Mouse (Mus musculus) limb, embryonic 11.5 days (tissue): Measurements from ENCODE around the gene Gltp. TPM values are rescaled to one million over a fixed set of nuclear protein-coding genes. Genes with fewer than 3 reads are reported as not detected.
A peak's percentile ranks its signal among the peaks of the same experiment; 100 is the strongest.

Experiments used
- ATAC-seq: fragments of 200-750 bp; cut with Nextera tagmentation; 2 replicates; pipeline ENCODE4 v1.8.0; 2017; ENCODE audit warnings: low read depth; ENCODE audit not compliant: insufficient number of reproducible peaks, low FRiP score, low TSS enrichment
- DNase-seq: peaks from one replicate; pipeline ENCODE4 v3.0.0-alpha.2; 2015; ENCODE audit warnings: low spot score
- H3K27ac ChIP-seq: fragments of 300-500 bp; sonication (generic); replicated peaks from 2 replicates; pipeline ENCODE4 v1.5.1; 2014; ENCODE audit warnings: low read depth, mild to moderate bottlenecking, low read length
- H3K27me3 ChIP-seq: fragments of 300-500 bp; sonication (generic); 2 replicates; pipeline ENCODE4 v1.6.1; 2014; ENCODE audit warnings: mild to moderate bottlenecking, low read length, mixed read lengths; ENCODE audit not compliant: control insufficient read depth, insufficient read depth
- H3K36me3 ChIP-seq: fragments of 300-500 bp; sonication (generic); 2 replicates; pipeline ENCODE4 v1.6.1; 2014; ENCODE audit warnings: mild to moderate bottlenecking, low read length, moderate library complexity, mixed read lengths; ENCODE audit not compliant: control insufficient read depth, insufficient read depth
- H3K4me1 ChIP-seq: fragments of 300-500 bp; sonication (generic); 2 replicates; pipeline ENCODE4 v1.6.1; 2014; ENCODE audit warnings: low read length, mixed read lengths; ENCODE audit not compliant: control insufficient read depth, insufficient read depth
- H3K4me2 ChIP-seq: fragments of 300-500 bp; sonication (generic); 2 replicates; pipeline ENCODE4 v1.6.1; 2014; ENCODE audit warnings: low read depth, mild to moderate bottlenecking, moderate library complexity; ENCODE audit not compliant: severe bottlenecking
- H3K4me3 ChIP-seq: fragments of 300-500 bp; sonication (generic); 2 replicates; pipeline ENCODE4 v1.5.1; 2014; ENCODE audit warnings: low read depth, low read length
- H3K9ac ChIP-seq: fragments of 300-500 bp; sonication (generic); 2 replicates; pipeline ENCODE4 v1.6.1; 2014; ENCODE audit warnings: mild to moderate bottlenecking, low read length
- H3K9me3 ChIP-seq: fragments of 300-500 bp; sonication (generic); 2 replicates; pipeline ENCODE4 v1.6.1; 2016; ENCODE audit warnings: low read length; ENCODE audit not compliant: control insufficient read depth
- WGBS: fragments of 180-500 bp; shearing (Covaris S2); extraction: QIAGEN DNeasy Blood & Tissue Kit; methylation state at CpG from one replicate; pipeline ENCODE4 v1.1.7; 2014; 5-methylcytosine and 5-hydroxymethylcytosine counted together
- polyA plus RNA-seq: library from polyadenylated mRNA; unstranded; fragments of >200 nt; fragmentation: Nextera tagmentation; extraction: Ambion mirVana; gene quantifications from 2 replicates; pipeline ENCODE4 v1.2.1, GENCODE M21; 2014

The Gltp gene
- polyA plus RNA-seq, 1 experiment from 2014 or later = 69.0 TPM

DNA sequence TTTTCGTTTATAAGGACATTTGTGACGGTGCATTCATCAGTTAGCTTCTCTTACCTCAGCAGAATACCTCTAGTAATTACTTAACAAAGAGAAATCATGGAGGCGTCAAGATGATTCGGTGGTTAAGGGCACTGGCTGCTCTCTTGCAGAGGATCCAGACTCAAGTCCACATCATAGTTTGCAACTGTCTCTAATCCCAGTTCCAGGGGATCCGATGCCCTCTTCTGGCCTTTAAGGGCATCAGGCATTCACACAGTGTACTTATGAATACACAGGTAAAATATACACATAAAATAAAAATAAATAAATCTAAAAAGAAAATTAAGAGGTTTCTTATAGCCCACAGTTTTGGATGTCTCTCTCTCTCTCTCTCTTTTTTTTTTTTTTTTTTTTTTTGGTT is 5.0 kb upstream of the Gltp start:
- H3K4me2 ChIP-seq = no peak overlapping the region
- H3K27ac ChIP-seq = no peak overlapping the region
- H3K4me3 ChIP-seq = no peak overlapping the region
- no peaks in the 10 kb centered on the region for H3K27me3 ChIP-seq
- H3K9me3 ChIP-seq = no peaks in the 10 kb centered on the region
- 72% methylated on average over 5 of the region's 5 CpGs for WGBS
- no peak overlapping the region for H3K9ac ChIP-seq
- H3K4me1 ChIP-seq = no peaks in the 10 kb centered on the region
- DNase-seq (no peak), ATAC-seq (no peak)
- H3K36me3 ChIP-seq = no peaks in the 10 kb centered on the region

DNA sequence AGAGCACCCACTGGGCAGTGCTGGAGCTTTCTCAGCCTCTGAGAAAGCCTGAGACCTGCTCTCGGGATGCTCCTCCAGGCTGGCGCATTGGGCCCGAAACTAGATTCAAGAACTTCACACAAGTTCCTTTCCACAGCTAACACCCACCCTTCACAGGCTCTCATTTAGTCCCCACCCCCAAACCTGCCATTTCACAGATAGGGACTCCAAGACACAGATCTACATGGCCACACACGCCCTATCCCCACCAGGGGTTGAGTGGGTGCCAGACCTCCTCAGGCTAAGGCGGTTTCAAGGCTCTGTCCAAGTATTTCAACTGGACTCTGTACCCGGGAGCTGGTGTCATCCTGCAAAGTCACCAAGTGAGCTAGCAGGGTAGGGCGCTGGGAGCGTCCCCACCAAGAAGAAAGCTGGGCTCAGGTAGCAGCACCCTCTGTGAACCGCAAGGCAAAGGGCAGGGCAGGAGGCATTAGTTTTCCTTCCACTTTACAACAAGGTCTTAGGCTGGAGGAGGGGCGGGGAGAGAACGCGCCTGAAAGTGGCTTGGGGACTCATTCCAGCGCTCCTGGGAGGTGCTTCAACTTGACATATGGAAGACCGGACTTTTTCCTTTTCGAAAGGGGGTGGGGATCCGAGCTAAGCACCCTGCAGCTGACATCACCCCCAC is 951 bp downstream of the Gltp start:
- Histone ChIP-seq H3K9ac (peak overlapping the region; percentile 78), H3K9me3 (no peaks in the 10 kb centered on the region), H3K27me3 (no peaks in the 10 kb centered on the region), H3K4me2 (peak overlapping the region; percentile 94), H3K4me3 (peak overlapping the region; percentile 71), H3K27ac (no peak overlapping the region), H3K4me1 (peaks cover 9% of the 10 kb centered on the region), H3K36me3 (no peaks in the 10 kb centered on the region)
- 20% methylated on average over 16 of the region's 16 CpGs for whole genome bisulfite sequencing
- peak; percentile 42 for DNase-seq
- ATAC-seq = no peak

- H3K27me3 ChIP-seq = no peaks in the 10 kb centered on the region
- no peaks in the 10 kb centered on the region for H3K36me3 ChIP-seq
- no peak overlapping the region for H3K27ac ChIP-seq
- ATAC-seq (no peak), DNase-seq (no peak)
- H3K4me2 ChIP-seq = no peak overlapping the region
- no peak overlapping the region for H3K4me3 ChIP-seq
- peaks cover 9% of the 10 kb centered on the region for H3K4me1 ChIP-seq
- 88% methylated on average over 13 of the region's 13 CpGs for WGBS
- H3K9me3 ChIP-seq = no peaks in the 10 kb centered on the region
- no peak overlapping the region for H3K9ac ChIP-seq
These were observed 2.1 kb downstream of the Gltp start for GRCm38 (mm10) chr5:114688703-114689102.

DNA sequence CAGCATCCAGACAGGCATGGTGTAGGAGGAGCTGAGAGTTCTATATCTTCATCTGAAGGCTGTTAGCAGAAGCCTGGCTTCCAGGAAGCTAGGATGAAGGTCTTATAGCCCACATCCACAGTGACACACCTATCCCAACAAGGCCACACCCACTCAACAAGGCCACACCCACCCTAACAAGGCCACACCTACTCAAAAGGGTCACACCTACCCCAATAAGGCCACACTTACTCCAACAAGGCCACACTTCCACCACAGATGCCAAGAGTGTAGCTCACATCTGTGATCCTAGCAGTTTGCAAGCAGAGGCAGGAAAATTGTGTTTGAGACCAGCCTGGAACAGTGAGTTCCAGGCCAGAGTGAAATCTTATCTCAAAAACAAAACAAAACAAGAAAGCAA is 2.9 kb downstream of the Gltp start:
- Histone ChIP-seq H3K9me3 (no peaks in the 10 kb centered on the region), H3K4me3 (no peak overlapping the region), H3K4me1 (peaks cover 9% of the 10 kb centered on the region), H3K27ac (no peak overlapping the region), H3K36me3 (no peaks in the 10 kb centered on the region), H3K9ac (no peak overlapping the region), H3K27me3 (no peaks in the 10 kb centered on the region), H3K4me2 (no peak overlapping the region)
- DNase-seq (no peak), ATAC-seq (no peak)

- no peak for ATAC-seq
- Histone ChIP-seq H3K27ac (no peak overlapping the region), H3K27me3 (no peaks in the 10 kb centered on the region), H3K9me3 (no peaks in the 10 kb centered on the region), H3K4me2 (no peak overlapping the region), H3K36me3 (no peaks in the 10 kb centered on the region), H3K9ac (no peak overlapping the region), H3K4me1 (peaks cover 9% of the 10 kb centered on the region), H3K4me3 (no peak overlapping the region)
- WGBS = 52% methylated on average over 7 of the region's 7 CpGs
- no peak for DNase-seq
These were observed 4.0 kb downstream of the Gltp start for GRCm38 (mm10) chr5:114686726-114687210.

- 91% methylated on average over 5 of the region's 5 CpGs for WGBS
- ATAC-seq (no peak), DNase-seq (no peak)
- no peak overlapping the region for H3K4me3 ChIP-seq
- H3K27me3 ChIP-seq = no peaks in the 10 kb centered on the region
- peaks cover 15% of the 10 kb centered on the region for H3K4me1 ChIP-seq
- no peak overlapping the region for H3K9ac ChIP-seq
- H3K4me2 ChIP-seq = no peak overlapping the region
- no peaks in the 10 kb centered on the region for H3K36me3 ChIP-seq
- H3K27ac ChIP-seq = no peak overlapping the region
- H3K9me3 ChIP-seq = no peaks in the 10 kb centered on the region
These were observed 4.8 kb downstream of the Gltp start for GRCm38 (mm10) chr5:114685986-114686385.

- WGBS = 79% methylated on average over 8 of the region's 8 CpGs
- Histone ChIP-seq H3K4me2 (no peak overlapping the region), H3K9me3 (no peaks in the 10 kb centered on the region), H3K4me1 (peaks cover 11% of the 10 kb centered on the region), H3K27me3 (no peaks in the 10 kb centered on the region), H3K9ac (0 out of 2 replicates have a peak overlapping the region, but pooled peaks have one; percentile 3), H3K36me3 (no peaks in the 10 kb centered on the region), H3K27ac (no peak overlapping the region), H3K4me3 (no peak overlapping the region)
- DNase-seq (no peak), ATAC-seq (no peak)
These were observed 9.1 kb downstream of the Gltp start for GRCm38 (mm10) chr5:114681717-114682116.

DNA sequence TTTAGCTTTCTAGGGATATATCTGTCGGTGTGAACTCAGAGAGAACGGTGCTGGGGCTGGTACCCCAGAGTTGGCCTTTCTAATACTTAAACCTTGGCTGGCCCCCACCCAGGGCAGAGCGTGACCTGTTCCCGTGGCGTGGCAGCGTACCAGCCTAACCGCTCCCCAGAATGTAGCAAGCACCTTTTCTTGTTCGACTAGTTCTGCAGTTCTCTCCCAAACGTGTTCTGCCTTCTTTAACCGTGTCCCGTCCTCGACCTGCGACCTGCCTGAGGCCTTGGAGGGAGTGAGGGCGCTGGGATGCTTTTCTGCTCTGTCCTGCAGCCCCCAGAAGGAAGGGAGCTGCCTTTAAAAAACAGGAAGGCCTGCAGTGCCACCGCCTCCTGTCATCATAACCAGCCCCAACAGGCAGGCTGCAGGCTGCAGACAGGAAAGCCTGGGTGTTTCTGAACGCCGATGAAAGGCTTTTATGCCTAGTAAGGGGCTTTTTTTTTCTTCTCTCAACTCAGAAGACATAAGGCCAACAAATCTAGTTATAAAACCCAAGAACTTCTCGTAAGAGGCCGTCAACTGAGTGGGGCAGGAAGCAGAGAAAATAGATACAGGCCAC is 10.0 kb downstream of the Gltp start:
- 62% methylated on average over 19 of the region's 19 CpGs for WGBS
- Histone ChIP-seq H3K9ac (no peak overlapping the region), H3K4me3 (no peak overlapping the region), H3K4me2 (no peak overlapping the region), H3K9me3 (no peaks in the 10 kb centered on the region), H3K27ac (peak overlapping the region; percentile 42; the same call in 1 of the 2 replicates), H3K36me3 (peaks cover 2% of the 10 kb centered on the region; the same call in 1 of the 2 replicates), H3K27me3 (no peaks in the 10 kb centered on the region), H3K4me1 (peaks cover 11% of the 10 kb centered on the region)
- ATAC-seq = no peak
- DNase-seq = peak; percentile 31
